Mouse (Mus musculus): ENCODE results near the gene Sod3.

- no peak for TF ChIP-seq CTCF (IDR thresholded peaks at IDR 0.05; ENCODE audit: low read depth, low read length)
- no peak for TF ChIP-seq POLR2A (IDR thresholded peaks at IDR 0.05; ENCODE audit: extremely low read depth, insufficient read depth, low read length)
Observed at GRCm38 (mm10) chr5:52388092-52388749, 24.6 kb downstream of the Sod3 start.

All from liver, adult 2 months (tissue).